Mouse (Mus musculus): ENCODE results near the gene Adck1. TPM values are rescaled to one million over a fixed set of nuclear protein-coding genes. Genes with fewer than 3 reads are reported as not detected.
A peak's percentile ranks its signal among the peaks of the same experiment; 100 is the strongest.
"Not testable (repeated sequence)": the region's sequence is repeated elsewhere in the genome, so short reads cannot be mapped to it uniquely, and the experiment has no call there.

Adck1 gene
- total and polyA plus RNA-seq, 3 experiments: 26.8 to 33.3 (median 29.4) TPM

DNA sequence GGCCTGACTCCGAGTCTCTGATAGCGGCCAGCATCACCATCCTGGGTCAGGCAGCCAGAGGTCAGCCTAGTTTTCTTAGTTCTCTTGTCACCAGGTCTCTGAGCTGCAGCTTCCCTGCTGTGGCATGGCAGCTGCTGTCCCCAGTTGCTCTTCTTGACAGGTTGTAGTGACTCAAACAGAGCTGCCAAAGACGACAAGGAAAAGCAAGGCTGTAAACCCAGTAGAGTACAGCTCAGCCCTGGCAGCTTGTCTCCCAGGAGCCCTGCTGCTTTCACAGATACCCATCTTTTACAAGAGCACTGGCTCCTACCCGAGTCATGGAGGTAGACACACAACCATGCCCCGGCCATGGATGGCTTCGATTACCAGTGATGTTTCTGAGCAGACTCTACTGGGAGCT lies 108.3 kb downstream of the Adck1 start:
- DNase-seq (ENCODE audit: extremely low read depth): no peak
- Histone ChIP-seq H3K36me3 (replicated peaks in 1 of 2; ENCODE audit: control insufficient read depth in 1 of 2, insufficient read depth in 1 of 2, low read length in 1 of 2) (peaks cover 0 to 1% of the 10 kb centered on the region in 2 experiments), H3K4me2 (ENCODE audit: insufficient read depth, low read depth, poor library complexity, severe bottlenecking) (no peak overlapping the region), H3K4me3 (replicated peaks in 1 of 3; ENCODE audit: low read depth in 2 of 3, low read length in 2 of 3, poor library complexity in 1 of 3) (no peak overlapping the region), H3K27ac (ENCODE audit: insufficient read depth, low read depth) (no peak overlapping the region), H3K9ac (ENCODE audit: insufficient read depth, low read depth) (no peak overlapping the region), H3K79me2 (replicated peaks; ENCODE audit: control insufficient read depth, extremely low read depth, insufficient read depth, poor library complexity, severe bottlenecking) (no peaks in the 10 kb centered on the region), H3K9me3 (replicated peaks; ENCODE audit: low read length) (no peaks in the 10 kb centered on the region), H3K4me1 (ENCODE audit: control insufficient read depth in 1 of 2, insufficient read depth in 2 of 2) (peaks cover 3 to 28% of the 10 kb centered on the region in 2 experiments; a peak in 3 of 4 replicates), H3K27me3 (replicated peaks) (no peaks in the 10 kb centered on the region)
- in situ Hi-C loops (cut with MboI; ENCODE audit: low pct_ligation_motif_present, low pct_unique_long_range_greater_than_20kb, low sequenced_read_pairs): no loop called here
- dilution Hi-C loops (cut with MboI; ENCODE audit: extremely low pct_ligation_motif_present, extremely low pct_unique_long_range_greater_than_20kb, low sequenced_read_pairs): no loop called here
- TF ChIP-seq CHD1 (IDR thresholded peaks at IDR 0.05; ENCODE audit: low read depth, low read length) (no peak), NELFE (IDR thresholded peaks at IDR 0.05; ENCODE audit: low read depth, low read length) (no peak), JUN (IDR thresholded peaks at IDR 0.05; ENCODE audit: insufficient read depth, low read depth, low read length) (no peak), MAX (IDR thresholded peaks at IDR 0.05; ENCODE audit: low read length) (no peak), CHD2 (IDR thresholded peaks at IDR 0.05; ENCODE audit: low read length) (no peak), NRF1 (IDR thresholded peaks at IDR 0.05; ENCODE audit: low read depth, low read length) (no peak), E2F4 (IDR thresholded peaks at IDR 0.05; ENCODE audit: insufficient replicate concordance, low read depth, low read length) (no peak), MYC (IDR thresholded peaks at IDR 0.05; ENCODE audit: low read depth, low read length) (no peak)

DNA sequence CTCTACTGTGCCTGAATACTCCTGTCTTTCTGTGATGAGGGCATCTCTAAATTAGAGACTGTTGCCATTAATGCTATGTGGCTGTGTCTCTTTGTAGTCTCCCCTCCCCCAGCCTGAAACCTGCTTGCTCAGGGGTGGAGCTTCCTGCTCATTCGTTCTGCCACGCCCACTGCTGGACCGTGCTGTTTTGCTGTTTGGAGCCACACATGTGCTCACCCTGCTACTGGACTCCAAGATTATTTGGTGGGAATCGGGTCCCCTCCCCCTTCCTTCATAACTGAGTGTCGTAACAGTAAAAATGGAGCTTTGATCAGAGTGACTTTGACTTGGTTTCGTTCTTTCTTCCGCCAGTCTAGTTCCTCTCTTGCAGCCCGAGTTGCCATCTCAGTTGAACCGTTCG lies 111.5 kb downstream of the Adck1 start:
- H3K27me3 ChIP-seq (replicated peaks); in situ Hi-C loops (cut with MboI; ENCODE audit: low pct_ligation_motif_present, low pct_unique_long_range_greater_than_20kb, low sequenced_read_pairs); dilution Hi-C loops (cut with MboI; ENCODE audit: extremely low pct_ligation_motif_present, extremely low pct_unique_long_range_greater_than_20kb, low sequenced_read_pairs); H3K9me3 ChIP-seq (replicated peaks; ENCODE audit: low read length); H3K27ac ChIP-seq (ENCODE audit: insufficient read depth, low read depth); H3K79me2 ChIP-seq (replicated peaks; ENCODE audit: control insufficient read depth, extremely low read depth, insufficient read depth, poor library complexity, severe bottlenecking); H3K36me3 ChIP-seq (replicated peaks in 1 of 2; ENCODE audit: control insufficient read depth in 1 of 2, insufficient read depth in 1 of 2, low read length in 1 of 2): not testable (repeated sequence)
- H3K4me3 ChIP-seq (replicated peaks in 1 of 3; ENCODE audit: low read depth in 2 of 3, low read length in 2 of 3, poor library complexity in 1 of 3): peak overlapping the region in 2 of 3 experiments; percentile 32 to 49
- H3K4me1 ChIP-seq (ENCODE audit: control insufficient read depth in 1 of 2, insufficient read depth in 2 of 2): peaks cover 3 to 23% of the 10 kb centered on the region in 2 experiments; a peak in 3 of 4 replicates
- H3K4me2 ChIP-seq (ENCODE audit: insufficient read depth, low read depth, poor library complexity, severe bottlenecking): peak overlapping the region; percentile 88; the same call in 1 of the 2 replicates
- 0 out of 2 replicates have a peak overlapping the region, but pooled peaks have one; percentile 42 for H3K9ac ChIP-seq (ENCODE audit: insufficient read depth, low read depth)
- peak; percentile 37 for DNase-seq (ENCODE audit: extremely low read depth)
- TF ChIP-seq CHD2 (IDR thresholded peaks at IDR 0.05; ENCODE audit: low read length) (peak; percentile 51; the same call in 1 of the 2 replicates), BHLHE40 (IDR thresholded peaks at IDR 0.05; ENCODE audit: low read depth, low read length) (peak; percentile 28; the same call in 1 of the 2 replicates), TBP (conservative IDR thresholded peaks at IDR 0.05; ENCODE audit: low read depth, low read length) (0 out of 2 replicates have a peak, but pooled peaks have one; percentile 35), TCF12 (IDR thresholded peaks at IDR 0.05; ENCODE audit: low read depth, low read length) (0 out of 2 replicates have a peak, but pooled peaks have one; percentile 20), POLR2A (IDR thresholded peaks at IDR 0.05; ENCODE audit: low read depth, low read length) (peak; percentile 46), MXI1 (IDR thresholded peaks at IDR 0.05; ENCODE audit: low read depth, low read length) (0 out of 2 replicates have a peak, but pooled peaks have one; percentile 64)

DNA sequence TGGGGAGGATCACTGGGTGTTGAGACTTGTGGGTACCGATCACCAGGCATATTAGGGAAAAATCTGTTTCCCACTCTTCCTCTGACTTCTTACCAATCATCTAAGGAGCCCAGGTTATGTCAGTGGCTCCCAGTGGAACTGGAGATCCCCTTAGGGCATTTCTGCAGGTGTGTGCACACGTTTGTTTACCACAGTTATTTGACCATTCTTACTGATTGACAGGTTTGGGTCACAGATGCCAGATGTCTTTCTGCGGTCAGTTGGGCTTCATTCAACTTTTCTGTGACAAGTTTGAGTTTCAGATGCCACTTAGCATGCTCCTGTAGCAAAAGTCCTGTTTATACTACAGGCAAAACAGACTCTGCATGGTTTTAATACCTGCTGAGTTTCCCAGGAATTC lies 112.5 kb downstream of the Adck1 start:
- peaks cover 3 to 18% of the 10 kb centered on the region in 2 experiments; a peak in 3 of 4 replicates for H3K4me1 ChIP-seq (ENCODE audit: control insufficient read depth in 1 of 2, insufficient read depth in 2 of 2)
- H3K27me3 ChIP-seq (replicated peaks): no peaks in the 10 kb centered on the region
- no peaks in the 10 kb centered on the region for H3K36me3 ChIP-seq (replicated peaks in 1 of 2; ENCODE audit: control insufficient read depth in 1 of 2, insufficient read depth in 1 of 2, low read length in 1 of 2)
- no peak overlapping the region for H3K27ac ChIP-seq (ENCODE audit: insufficient read depth, low read depth)
- H3K9me3 ChIP-seq (replicated peaks; ENCODE audit: low read length): no peaks in the 10 kb centered on the region
- H3K9ac ChIP-seq (ENCODE audit: insufficient read depth, low read depth): no peak overlapping the region
- no peaks in the 10 kb centered on the region for H3K79me2 ChIP-seq (replicated peaks; ENCODE audit: control insufficient read depth, extremely low read depth, insufficient read depth, poor library complexity, severe bottlenecking)
- in situ Hi-C loops (cut with MboI; ENCODE audit: low pct_ligation_motif_present, low pct_unique_long_range_greater_than_20kb, low sequenced_read_pairs) (no loop called here), dilution Hi-C loops (cut with MboI; ENCODE audit: extremely low pct_ligation_motif_present, extremely low pct_unique_long_range_greater_than_20kb, low sequenced_read_pairs) (no loop called here)
- TF ChIP-seq EP300 (IDR thresholded peaks at IDR 0.05; ENCODE audit: low read length): 0 out of 2 replicates have a peak, but pooled peaks have one; percentile 25
- TF ChIP-seq PAX5 (IDR thresholded peaks at IDR 0.05; ENCODE audit: low read length): no peak
- peak; percentile 78 for TF ChIP-seq BHLHE40 (IDR thresholded peaks at IDR 0.05; ENCODE audit: low read depth, low read length)
- TF ChIP-seq HCFC1 (IDR thresholded peaks at IDR 0.05; ENCODE audit: low read depth, low read length): no peak
- TF ChIP-seq TCF12 (IDR thresholded peaks at IDR 0.05; ENCODE audit: low read depth, low read length): peak; percentile 49; the same call in 1 of the 2 replicates
- TF ChIP-seq ETS1 (conservative IDR thresholded peaks at IDR 0.05; ENCODE audit: low read depth, low read length): peak; percentile 35; the same call in 1 of the 2 replicates
- 0 out of 2 replicates have a peak, but pooled peaks have one; percentile 18 for TF ChIP-seq IRF4 (IDR thresholded peaks at IDR 0.05; ENCODE audit: low read depth, low read length)
- H3K4me3 ChIP-seq (replicated peaks in 1 of 3; ENCODE audit: low read depth in 2 of 3, low read length in 2 of 3, poor library complexity in 1 of 3): no peak overlapping the region
- DNase-seq (ENCODE audit: extremely low read depth): peak; percentile 10
- no peak overlapping the region for H3K4me2 ChIP-seq (ENCODE audit: insufficient read depth, low read depth, poor library complexity, severe bottlenecking)

All from CH12.LX (cell line).